Mouse (Mus musculus) lung, postnatal 4 days (tissue): ENCODE measurements around the gene Zfp157.
"Not testable (repeated sequence)": the region's sequence is repeated elsewhere in the genome, so short reads cannot be mapped to it uniquely, and the experiment has no call there.

ENCODE experiments used
- DNase-seq, 2 experiments: peaks; one replicate each; pipeline ENCODE4 v3.0.0; 2021

The Zfp157 gene

DNA sequence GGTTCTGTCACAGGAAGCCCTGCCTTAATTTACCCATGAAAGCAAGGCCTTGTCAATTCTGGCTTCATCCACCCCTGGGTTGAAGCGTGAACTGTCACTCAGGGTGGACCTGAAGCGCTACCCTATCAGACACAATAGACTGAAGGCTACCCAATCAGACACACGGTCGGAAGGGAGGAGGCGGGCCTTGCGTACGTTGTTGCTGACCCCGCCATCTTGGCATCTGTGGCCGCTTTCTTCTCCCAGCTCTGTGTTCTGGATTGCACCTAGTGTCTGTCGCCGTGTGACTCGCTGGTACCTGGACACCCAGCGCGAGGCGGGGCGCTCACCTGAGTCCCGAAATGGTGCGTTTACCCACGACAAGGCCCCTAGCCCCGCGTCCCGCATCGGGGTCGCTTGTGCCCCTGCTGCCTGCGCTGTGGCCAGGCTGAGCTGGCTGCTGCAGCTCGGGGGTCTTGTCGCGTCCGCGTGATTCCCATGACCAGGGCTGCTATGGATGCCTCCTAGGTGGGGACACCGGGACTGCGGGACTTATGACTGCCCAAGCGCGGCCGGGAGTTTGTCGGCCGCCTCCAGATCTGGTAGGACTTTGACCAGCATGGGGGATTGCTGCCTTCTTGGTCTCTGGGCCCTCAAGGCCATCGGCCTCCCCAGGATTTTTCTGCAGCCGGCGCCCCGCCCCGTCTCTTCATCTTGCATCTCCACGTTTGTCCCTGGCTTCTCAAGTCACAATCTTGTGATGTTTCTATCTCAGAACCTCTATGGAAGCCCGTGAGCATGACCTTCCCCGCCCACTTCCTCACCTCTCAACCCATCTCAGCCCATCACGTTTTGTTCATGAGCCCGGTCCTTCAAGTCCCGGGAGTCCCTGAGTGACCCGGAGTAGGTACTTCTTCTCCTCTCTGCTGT is at the start of gene Zfp157:
Zfp157 (plus strand) TSS at position 183 of the 909 bp plus-strand sequence.
- DNase-seq, result peak; percentile 91 to 92

GRCm38 (mm10) chr5:138397795-138398337 is 43.4 kb upstream of the Zfp157 start:
- no peak for DNase-seq

DNA sequence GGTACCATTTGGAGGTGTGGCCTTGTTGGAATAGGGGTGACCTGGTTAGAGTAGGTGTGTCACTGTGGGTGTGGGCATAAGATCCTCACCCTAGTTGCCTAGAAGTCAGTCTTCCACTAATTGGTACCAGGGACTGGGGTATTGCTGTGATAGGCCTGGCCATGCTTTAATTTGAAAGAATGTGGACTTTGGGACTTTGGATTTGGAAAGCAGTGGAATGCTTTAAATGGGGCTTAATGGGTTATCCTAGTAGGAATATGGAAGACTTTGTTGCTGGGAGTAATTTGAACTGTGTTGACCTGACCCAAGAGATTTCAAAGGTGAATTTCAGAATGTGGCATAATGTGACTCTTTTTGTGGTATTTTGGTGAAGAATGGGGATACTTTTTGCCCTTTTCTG is 40.8 kb upstream of the Zfp157 start:
- DNase-seq, result not testable (repeated sequence)

- no peak for DNase-seq
These were observed 17.1 kb downstream of the Zfp157 start for GRCm38 (mm10) chr5:138458371-138458770.

GRCm38 (mm10) chr5:138459107-138459506 is 17.8 kb downstream of the Zfp157 start:
- DNase-seq, result no peak

DNA sequence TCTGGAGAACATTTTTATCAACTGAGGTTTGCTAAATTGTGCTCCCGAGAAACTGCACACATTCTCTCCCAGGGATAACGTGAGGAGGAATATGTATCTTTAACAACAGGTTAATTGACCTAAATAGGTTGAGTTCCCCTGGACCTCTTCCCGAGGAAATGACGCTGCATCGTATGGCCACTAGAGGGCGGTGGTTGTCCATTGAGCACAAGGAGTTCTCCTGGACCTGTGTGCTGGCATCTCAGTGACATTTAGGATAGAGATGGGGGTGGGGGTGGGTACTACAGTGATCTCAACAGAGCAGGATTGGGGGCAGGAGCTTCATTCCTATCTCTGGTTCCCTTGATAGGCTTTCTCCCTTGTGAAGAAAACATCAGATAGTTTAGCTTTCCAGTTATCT is 32.3 kb downstream of the Zfp157 start:
- DNase-seq, result peak; percentile 30 to 55

DNA sequence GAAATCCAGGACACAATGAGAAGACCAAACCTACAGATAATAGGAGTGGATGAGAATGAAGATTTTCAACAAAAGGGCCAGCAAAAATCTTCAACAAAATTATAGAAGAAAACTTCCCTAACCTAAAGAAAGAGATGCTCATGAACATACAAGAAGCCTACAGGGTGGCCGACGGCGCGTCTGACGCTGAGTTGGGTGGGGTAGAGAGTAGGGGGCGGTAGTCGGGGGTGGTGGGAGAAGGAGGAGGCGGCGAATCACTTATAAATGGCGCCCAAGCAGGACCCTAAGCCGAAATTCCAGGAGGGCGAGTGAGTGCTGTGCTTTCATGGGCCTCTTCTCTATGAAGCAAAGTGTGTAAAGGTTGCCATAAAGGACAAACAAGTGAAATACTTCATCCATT is 63.3 kb downstream of the Zfp157 start:
- DNase-seq, result not testable (repeated sequence)
